Mouse (Mus musculus): Measurements from ENCODE around the gene Glb1.

Gene Glb1

GRCm38 (mm10) chr9:114471892-114472291 lies 71.0 kb downstream of the Glb1 start:
- in situ Hi-C loops (cut with MboI; ENCODE audit: low pct_unique_long_range_greater_than_20kb in 1 of 2, low sequenced_read_pairs in 2 of 2, unreplicated experiment in 1 of 2): no loop called here

- in situ Hi-C loops (cut with MboI; ENCODE audit: low pct_unique_long_range_greater_than_20kb in 1 of 2, low sequenced_read_pairs in 2 of 2, unreplicated experiment in 1 of 2): loop anchor here in 1 of 2 experiments (25.0 kb wide), 1 partner anchor 140 kb away; the partner anchor contains the start of gene Bcl2a1c
These were observed 76.1 kb downstream of the Glb1 start for GRCm38 (mm10) chr9:114477019-114477418.

GRCm38 (mm10) chr9:114480940-114481339 lies 80.1 kb downstream of the Glb1 start:
- in situ Hi-C loops (cut with MboI; ENCODE audit: low pct_unique_long_range_greater_than_20kb in 1 of 2, low sequenced_read_pairs in 2 of 2, unreplicated experiment in 1 of 2): loop anchor here (10.0 to 25.0 kb wide), 2 partner anchors 144 to 146 kb away; partner anchors contain the start of gene Bcl2a1c (in 2 of the 2)

GRCm38 (mm10) chr9:114484771-114485170 lies 83.9 kb downstream of the Glb1 start:
- in situ Hi-C loops (cut with MboI; ENCODE audit: low pct_unique_long_range_greater_than_20kb in 1 of 2, low sequenced_read_pairs in 2 of 2, unreplicated experiment in 1 of 2): loop anchor here (10.0 to 25.0 kb wide), 2 partner anchors 147 to 150 kb away; partner anchors contain the start of gene Bcl2a1c (in 2 of the 2)

GRCm38 (mm10) chr9:114486808-114487207 lies 85.9 kb downstream of the Glb1 start:
- in situ Hi-C loops (cut with MboI; ENCODE audit: low pct_unique_long_range_greater_than_20kb in 1 of 2, low sequenced_read_pairs in 2 of 2, unreplicated experiment in 1 of 2): loop anchor here (10.0 to 25.0 kb wide), 2 partner anchors 150 to 152 kb away; partner anchors contain the start of gene Bcl2a1c (in 2 of the 2)

- in situ Hi-C loops (cut with MboI; ENCODE audit: low pct_unique_long_range_greater_than_20kb in 1 of 2, low sequenced_read_pairs in 2 of 2, unreplicated experiment in 1 of 2): loop anchor here (10.0 to 25.0 kb wide), 2 partner anchors 150 to 153 kb away; partner anchors contain the start of gene Bcl2a1c (in 2 of the 2)
These were observed 86.8 kb downstream of the Glb1 start for GRCm38 (mm10) chr9:114487481-114488258.

GRCm38 (mm10) chr9:114496469-114496868 lies 95.6 kb downstream of the Glb1 start:
- in situ Hi-C loops (cut with MboI; ENCODE audit: low pct_unique_long_range_greater_than_20kb in 1 of 2, low sequenced_read_pairs in 2 of 2, unreplicated experiment in 1 of 2): loop anchor here (10.0 to 25.0 kb wide), 2 partner anchors 159 to 182 kb away; partner anchors contain the start of gene Bcl2a1c (in 1 of the 2)

GRCm38 (mm10) chr9:114498218-114498617 lies 97.3 kb downstream of the Glb1 start:
- in situ Hi-C loops (cut with MboI; ENCODE audit: low pct_unique_long_range_greater_than_20kb in 1 of 2, low sequenced_read_pairs in 2 of 2, unreplicated experiment in 1 of 2): loop anchor here (10.0 to 25.0 kb wide), 2 partner anchors 161 to 183 kb away; partner anchors contain the start of gene Bcl2a1c (in 1 of the 2)

- in situ Hi-C loops (cut with MboI; ENCODE audit: low pct_unique_long_range_greater_than_20kb in 1 of 2, low sequenced_read_pairs in 2 of 2, unreplicated experiment in 1 of 2): loop anchor here (5.0 to 25.0 kb wide), 3 partner anchors 82 to 185 kb away; partner anchors contain the start of gene Bcl2a1c (in 1 of the 2)
These were observed 99.1 kb downstream of the Glb1 start for GRCm38 (mm10) chr9:114499783-114500515.

- in situ Hi-C loops (cut with MboI; ENCODE audit: low pct_unique_long_range_greater_than_20kb in 1 of 2, low sequenced_read_pairs in 2 of 2, unreplicated experiment in 1 of 2): loop anchor here (5.0 kb wide), 1 partner anchor 81 kb away; no protein-coding TSS in a partner anchor
These were observed 100.2 kb downstream of the Glb1 start for GRCm38 (mm10) chr9:114501111-114501510.

- in situ Hi-C loops (cut with MboI; ENCODE audit: low pct_unique_long_range_greater_than_20kb in 1 of 2, low sequenced_read_pairs in 2 of 2, unreplicated experiment in 1 of 2): loop anchor here (5.0 kb wide), 1 partner anchor 80 kb away; no protein-coding TSS in a partner anchor
These were observed 101.0 kb downstream of the Glb1 start for GRCm38 (mm10) chr9:114501913-114502312.

- in situ Hi-C loops (cut with MboI; ENCODE audit: low pct_unique_long_range_greater_than_20kb in 1 of 2, low sequenced_read_pairs in 2 of 2, unreplicated experiment in 1 of 2): loop anchor here (5.0 kb wide), 1 partner anchor 79 kb away; no protein-coding TSS in a partner anchor
These were observed 102.0 kb downstream of the Glb1 start for GRCm38 (mm10) chr9:114502711-114503427.

- in situ Hi-C loops (cut with MboI; ENCODE audit: low pct_unique_long_range_greater_than_20kb in 1 of 2, low sequenced_read_pairs in 2 of 2, unreplicated experiment in 1 of 2): loop anchor here (5.0 kb wide), 1 partner anchor 77 kb away; no protein-coding TSS in a partner anchor
These were observed 103.9 kb downstream of the Glb1 start, which contains the start of gene Ccr4 for GRCm38 (mm10) chr9:114504816-114505215. Gene Ccr4 (minus strand): TSS chr9:114504916.

- in situ Hi-C loops (cut with MboI; ENCODE audit: low pct_unique_long_range_greater_than_20kb in 1 of 2, low sequenced_read_pairs in 2 of 2, unreplicated experiment in 1 of 2): no loop called here
These were observed 105.7 kb downstream of the Glb1 start for GRCm38 (mm10) chr9:114506564-114506963.

GRCm38 (mm10) chr9:114507421-114507820 lies 106.5 kb downstream of the Glb1 start:
- in situ Hi-C loops (cut with MboI; ENCODE audit: low pct_unique_long_range_greater_than_20kb in 1 of 2, low sequenced_read_pairs in 2 of 2, unreplicated experiment in 1 of 2): no loop called here

- in situ Hi-C loops (cut with MboI; ENCODE audit: low pct_unique_long_range_greater_than_20kb in 1 of 2, low sequenced_read_pairs in 2 of 2, unreplicated experiment in 1 of 2): no loop called here
These were observed 108.9 kb downstream of the Glb1 start for GRCm38 (mm10) chr9:114509785-114510184.

- in situ Hi-C loops (cut with MboI; ENCODE audit: low pct_unique_long_range_greater_than_20kb in 1 of 2, low sequenced_read_pairs in 2 of 2, unreplicated experiment in 1 of 2): no loop called here
These were observed 112.0 kb downstream of the Glb1 start for GRCm38 (mm10) chr9:114512831-114513230.

- in situ Hi-C loops (cut with MboI; ENCODE audit: low pct_unique_long_range_greater_than_20kb in 1 of 2, low sequenced_read_pairs in 2 of 2, unreplicated experiment in 1 of 2): no loop called here
These were observed 114.5 kb downstream of the Glb1 start, which contains the start of gene C130032M10Rik for GRCm38 (mm10) chr9:114515364-114515763. Gene C130032M10Rik (plus strand): TSS chr9:114515697.

Data from mouse embryonic stem cell (cell line).